Mouse (Mus musculus) embryonic facial prominence, embryonic 15.5 days (tissue): ENCODE data around the gene Cd300c2. TPM values are rescaled to one million over a fixed set of nuclear protein-coding genes. Genes with fewer than 3 reads are reported as not detected.

Experiments
- ATAC-seq: fragments of 200-750 bp; cut with Nextera tagmentation; 2 replicates; pipeline ENCODE4 v1.8.0; 2017; ENCODE audit warnings: low read depth, moderate TSS enrichment; ENCODE audit not compliant: insufficient number of reproducible peaks, low FRiP score, low TSS enrichment
- H3K27ac ChIP-seq: fragments of 300-500 bp; sonication (generic); replicated peaks from 2 replicates; pipeline ENCODE4 v1.5.1; 2015; ENCODE audit warnings: mild to moderate bottlenecking, inconsistent platforms
- H3K27me3 ChIP-seq: fragments of 300-500 bp; sonication (generic); 2 replicates; pipeline ENCODE4 v1.6.1; 2015; ENCODE audit warnings: inconsistent platforms
- H3K36me3 ChIP-seq: fragments of 300-500 bp; sonication (generic); 2 replicates; pipeline ENCODE4 v1.6.1; 2015; ENCODE audit warnings: mild to moderate bottlenecking, inconsistent platforms
- H3K4me1 ChIP-seq: fragments of 300-500 bp; sonication (generic); 2 replicates; pipeline ENCODE4 v1.6.1; 2015; ENCODE audit warnings: inconsistent platforms
- H3K4me2 ChIP-seq: fragments of 300-500 bp; sonication (generic); replicated peaks from 2 replicates; pipeline ENCODE4 v1.6.1; 2015; ENCODE audit warnings: mild to moderate bottlenecking, inconsistent platforms
- H3K4me3 ChIP-seq: fragments of 300-500 bp; sonication (generic); replicated peaks from 2 replicates; pipeline ENCODE4 v1.5.1; 2015; ENCODE audit warnings: mild to moderate bottlenecking, inconsistent platforms
- H3K9ac ChIP-seq: fragments of 300-500 bp; sonication (generic); 2 replicates; pipeline ENCODE4 v1.6.1; 2015; ENCODE audit warnings: inconsistent platforms
- H3K9me3 ChIP-seq: fragments of 300-500 bp; sonication (generic); replicated peaks from 2 replicates; pipeline ENCODE4 v1.6.1; 2016; ENCODE audit warnings: inconsistent platforms
- WGBS: fragments of 180-500 bp; shearing (Covaris S2); methylation state at CpG from one replicate; pipeline ENCODE4 v1.1.7; 2015; 5-methylcytosine and 5-hydroxymethylcytosine counted together
- polyA plus RNA-seq: library from polyadenylated mRNA; unstranded; fragments of >200 nt; fragmentation: Nextera tagmentation; extraction: Ambion mirVana; gene quantifications from 2 replicates; pipeline ENCODE4 v1.2.1, GENCODE M21; 2015

Gene Cd300c2
- polyA plus RNA-seq, 1 experiment from 2014 or later, result 3.8 TPM

- 48% methylated on average over 3 of the region's 3 CpGs for WGBS
- H3K9ac ChIP-seq, result no peak overlapping the region
- H3K4me3 ChIP-seq, result no peak overlapping the region
- H3K9me3 ChIP-seq, result no peaks in the 10 kb centered on the region
- ATAC-seq, result no peak
- no peaks in the 10 kb centered on the region for H3K4me1 ChIP-seq
- H3K36me3 ChIP-seq, result no peaks in the 10 kb centered on the region
- no peaks in the 10 kb centered on the region for H3K27me3 ChIP-seq
- no peak overlapping the region for H3K27ac ChIP-seq
- no peak overlapping the region for H3K4me2 ChIP-seq
These were observed 36.4 kb downstream of the Cd300c2 start for GRCm38 (mm10) chr11:114965182-114965828.

- no peak overlapping the region for H3K9ac ChIP-seq
These were observed 41.3 kb downstream of the Cd300c2 start for GRCm38 (mm10) chr11:114960369-114960768.

More at GRCm38 (mm10) chr11:114960369-114960768, 41.3 kb downstream of the Cd300c2 start:
- ATAC-seq, result no peak
- H3K27me3 ChIP-seq, result no peaks in the 10 kb centered on the region
- no peak overlapping the region for H3K27ac ChIP-seq
- WGBS, result 48% methylated on average over 1 of the region's 1 CpGs
- no peak overlapping the region for H3K4me3 ChIP-seq
- no peaks in the 10 kb centered on the region for H3K9me3 ChIP-seq
- H3K36me3 ChIP-seq, result no peaks in the 10 kb centered on the region
- H3K4me1 ChIP-seq, result no peaks in the 10 kb centered on the region
- no peak overlapping the region for H3K4me2 ChIP-seq

Other genes starting within 250 kb of the Cd300c2 start
- gene Kif19a, start 236.5 kb downstream of the Cd300c2 start, polyA plus RNA-seq, result 1.7 and 3.2 TPM in 2 replicates
- gene Btbd17, start 205.9 kb downstream of the Cd300c2 start, polyA plus RNA-seq, result 3.6 and 4.2 TPM in 2 replicates
- gene Gpr142, start 203.0 kb downstream of the Cd300c2 start, polyA plus RNA-seq, result not detected in 2 replicates
- 40.4 and 45.4 TPM in 2 replicates for gene Gprc5c, start 150.7 kb downstream of the Cd300c2 start, polyA plus RNA-seq
- 1.6 and 1.8 TPM in 2 replicates for gene Cd300a, start 111.8 kb downstream of the Cd300c2 start, polyA plus RNA-seq
- 0.49 and 0.61 TPM in 2 replicates for gene Cd300lb, start 67.5 kb downstream of the Cd300c2 start, polyA plus RNA-seq
- not detected in 2 replicates for gene Cd300c, start 32.7 kb downstream of the Cd300c2 start, polyA plus RNA-seq
- gene Cd300ld, start 12.0 kb downstream of the Cd300c2 start, polyA plus RNA-seq, result 0.28 and 0.34 TPM in 2 replicates
- not detected in 2 replicates for gene Cd300ld2, start 14.3 kb upstream of the Cd300c2 start, polyA plus RNA-seq
- gene Cd300ld4, start 25.1 kb upstream of the Cd300c2 start, polyA plus RNA-seq, result not detected in 2 replicates
- not detected in 2 replicates for gene Cd300ld5, start 35.9 kb upstream of the Cd300c2 start, polyA plus RNA-seq
- not detected in 2 replicates for gene Cd300ld3, start 46.5 kb upstream of the Cd300c2 start, polyA plus RNA-seq
- gene Cd300e, start 60.3 kb upstream of the Cd300c2 start, polyA plus RNA-seq, result 0.12 and 0.16 TPM in 2 replicates
- 1.6 and 2.0 TPM in 2 replicates for gene Rab37, start 89.6 kb upstream of the Cd300c2 start, polyA plus RNA-seq
- 0.96 and 1.0 TPM in 2 replicates for gene Cd300lf, start 132.1 kb upstream of the Cd300c2 start, polyA plus RNA-seq
- 45.2 and 51.8 TPM in 2 replicates for gene Slc9a3r1, start 161.5 kb upstream of the Cd300c2 start, polyA plus RNA-seq
- 12.6 and 13.9 TPM in 2 replicates for gene Tmem104, start 185.6 kb upstream of the Cd300c2 start, polyA plus RNA-seq
- 30.9 and 41.6 TPM in 2 replicates for gene Nat9, start 186.0 kb upstream of the Cd300c2 start, polyA plus RNA-seq